Mouse (Mus musculus) MEL (cell line): ENCODE data around the gene Myrfl.

Source experiments
- CHD1 ChIP-seq: IDR thresholded peaks from 2 replicates; pipeline ENCODE4 v1.6.1; 2012; ENCODE audit warnings: low read depth, mild to moderate bottlenecking, inconsistent platforms, low read length, improper control_type of control experiment
- CHD2 ChIP-seq: IDR thresholded peaks from 2 replicates; pipeline ENCODE4 v1.6.1; 2011; ENCODE audit warnings: low read length, improper control_type of control experiment
- CTCF ChIP-seq, 3 experiments: IDR thresholded peaks in 2 of 3; conservative IDR thresholded peaks in 1 of 3; 2 replicates each; pipeline ENCODE4 v1.5.1; 2011 to 2012; ENCODE audit warnings: low read length in 3 of 3, low read depth in 2 of 3, mild to moderate bottlenecking in 2 of 3, improper control_type of control experiment in 1 of 3, inconsistent platforms in 1 of 3, mixed read lengths in 1 of 3, moderate library complexity in 1 of 3; ENCODE audit not compliant: control insufficient read depth in 1 of 3, insufficient read depth in 1 of 3, poor library complexity in 1 of 3, severe bottlenecking in 1 of 3
- E2F4 ChIP-seq: IDR thresholded peaks from 2 replicates; pipeline ENCODE4 v1.6.1; 2011; ENCODE audit warnings: low read depth, low read length, improper control_type of control experiment, borderline replicate concordance
- ELF1 ChIP-seq: IDR thresholded peaks from 2 replicates; pipeline ENCODE4 v1.6.1; 2014; ENCODE audit warnings: low read depth, mild to moderate bottlenecking, inconsistent platforms, low read length, improper control_type of control experiment, moderate library complexity
- JUND ChIP-seq: IDR thresholded peaks from 2 replicates; pipeline ENCODE4 v1.6.1; 2011; ENCODE audit warnings: low read depth, mild to moderate bottlenecking, improper control_type of control experiment, low read length
- MAFK ChIP-seq: IDR thresholded peaks from 2 replicates; pipeline ENCODE4 v1.6.1; 2011; ENCODE audit warnings: low read depth, mild to moderate bottlenecking, low read length, improper control_type of control experiment, borderline replicate concordance
- TAL1 ChIP-seq: IDR thresholded peaks from 2 replicates; pipeline ENCODE4 v1.6.1; 2012; ENCODE audit warnings: mild to moderate bottlenecking, inconsistent platforms, low read length, moderate library complexity, mixed read lengths
- ZKSCAN1 ChIP-seq: IDR thresholded peaks from 2 replicates; pipeline ENCODE4 v1.6.1; 2012; ENCODE audit warnings: low read depth, mild to moderate bottlenecking, inconsistent platforms, low read length, improper control_type of control experiment, moderate library complexity
- ZNF384 ChIP-seq: IDR thresholded peaks from 2 replicates; pipeline ENCODE4 v1.6.1; 2012; ENCODE audit warnings: low read depth, mild to moderate bottlenecking, inconsistent platforms, low read length, improper control_type of control experiment

- TF ChIP-seq CTCF (IDR thresholded peaks at IDR 0.05 in 2 of 3, conservative IDR thresholded peaks at IDR 0.05 in 1 of 3; ENCODE audit: control insufficient read depth in 1 of 3, insufficient read depth in 1 of 3, low read depth in 2 of 3, low read length in 3 of 3, poor library complexity in 1 of 3, severe bottlenecking in 1 of 3) (peak; percentile 66 to 74 (median 68)), E2F4 (no peak), TAL1 (no peak), ELF1 (no peak), MAFK (no peak), ZNF384 (no peak), CHD1 (no peak), ZKSCAN1 (no peak), JUND (no peak), CHD2 (no peak)
Measured at GRCm38 (mm10) chr10:116943025-116943424, 46.3 kb upstream of the Myrfl start.
